20 mouse cellular contexts compared by ENCODE assay signal in genomic region chrX:52189094-52189493, GRCm38 (mm10). TPM values are rescaled to one million over a fixed set of nuclear protein-coding genes. Genes with fewer than 3 reads are reported as not detected.
DNase-seq lines count a peak whose midpoint lies in the region; ATAC-seq and TF ChIP-seq lines count a peak whose summit lies in the region.
"Had no signal": no experiment of that assay in that cellular context is flagged by ENCODE, and none has a peak within 500 bp of the region (broad histone marks: within the 10 kb centered on the region; RNA-seq: fewer than 3 reads in every experiment).

No protein-coding gene starts in this region.

- H3K9ac ChIP-seq in embryonic facial prominence, embryonic 14.5 days (ENCODE audit: low read depth, low read length), result no peak overlapping the region
- no peak overlapping the region for H3K9ac ChIP-seq in ES-Bruce4 (ENCODE audit: low read depth, poor library complexity, severe bottlenecking)
- H3K9ac ChIP-seq: embryonic facial prominence, embryonic 13.5 days; heart, embryonic 13.5 days; hindbrain, embryonic 15.5 days had no signal

- H3K36me3 ChIP-seq in embryonic facial prominence, embryonic 14.5 days (ENCODE audit: control insufficient read depth, insufficient read depth, low read length), result no peaks in the 10 kb centered on the region
- no peaks in the 10 kb centered on the region for H3K36me3 ChIP-seq in embryonic facial prominence, embryonic 10.5 days (replicated peaks)
- H3K36me3 ChIP-seq in heart, embryonic 10.5 days, result no peaks in the 10 kb centered on the region
- H3K36me3 ChIP-seq in ES-Bruce4 (ENCODE audit: control insufficient read depth, insufficient read depth, low read length, poor library complexity, severe bottlenecking), result no peaks in the 10 kb centered on the region
- H3K36me3 ChIP-seq: embryonic facial prominence, embryonic 13.5 days; heart, embryonic 13.5 days; hindbrain, embryonic 15.5 days had no signal

- no peak for TF ChIP-seq POLR2A in ES-Bruce4 (IDR thresholded peaks at IDR 0.05; ENCODE audit: insufficient read depth, low read length)

- TF ChIP-seq EP300 in ES-Bruce4 (IDR thresholded peaks at IDR 0.05; ENCODE audit: insufficient read depth, low read depth, low read length), result 0 out of 2 replicates have a peak, but pooled peaks have one; percentile 61

- peaks cover 8% of the 10 kb centered on the region for H3K27me3 ChIP-seq in embryonic facial prominence, embryonic 14.5 days (replicated peaks; ENCODE audit: control insufficient read depth, insufficient read depth, low read length)
- H3K27me3 ChIP-seq in embryonic facial prominence, embryonic 10.5 days (replicated peaks; ENCODE audit: low read depth, poor library complexity, severe bottlenecking), result peaks cover 70% of the 10 kb centered on the region
- peaks cover 4% of the 10 kb centered on the region; the same call in 1 of the 2 replicates for H3K27me3 ChIP-seq in heart, embryonic 10.5 days (ENCODE audit: insufficient read depth, poor library complexity, severe bottlenecking)
- H3K27me3 ChIP-seq in ES-Bruce4 (ENCODE audit: control insufficient read depth, insufficient read depth, low read length, poor library complexity, severe bottlenecking), result no peaks in the 10 kb centered on the region

- TF ChIP-seq CTCF in ES-Bruce4 (IDR thresholded peaks at IDR 0.05; ENCODE audit: low read depth, low read length), result no peak

- H3K4me3 ChIP-seq in embryonic facial prominence, embryonic 14.5 days (ENCODE audit: low read depth, low read length), result no peak overlapping the region
- H3K4me3 ChIP-seq in embryonic facial prominence, embryonic 10.5 days, result no peak overlapping the region
- H3K4me3 ChIP-seq in heart, embryonic 10.5 days, result no peak overlapping the region
- no peak overlapping the region for H3K4me3 ChIP-seq in ES-Bruce4 (ENCODE audit: low read depth, low read length)
- H3K4me3 ChIP-seq: embryonic facial prominence, embryonic 13.5 days; heart, embryonic 13.5 days; hindbrain, embryonic 15.5 days had no signal

- H3K27ac ChIP-seq in embryonic facial prominence, embryonic 14.5 days (replicated peaks; ENCODE audit: low read depth, low read length), result no peak overlapping the region
- no peak overlapping the region for H3K27ac ChIP-seq in embryonic facial prominence, embryonic 10.5 days (replicated peaks)
- H3K27ac ChIP-seq in heart, embryonic 10.5 days, result peak overlapping the region; percentile 4; the same call in 1 of the 2 replicates
- peak overlapping the region; percentile 21; the same call in 1 of the 2 replicates for H3K27ac ChIP-seq in ES-Bruce4 (ENCODE audit: insufficient read depth, low read length)
- H3K27ac ChIP-seq: embryonic facial prominence, embryonic 13.5 days; heart, embryonic 13.5 days; hindbrain, embryonic 15.5 days had no signal

- ATAC-seq in embryonic facial prominence, embryonic 14.5 days (ENCODE audit: low read depth), result no peak
- ATAC-seq: CD4-positive, CD25-positive, alpha-beta regulatory T cell, adult 4 months; intestine, embryonic 16.5 days had no signal

- no peak overlapping the region for H3K4me2 ChIP-seq in embryonic facial prominence, embryonic 14.5 days (ENCODE audit: low read depth, low read length)
- H3K4me2 ChIP-seq: embryonic facial prominence, embryonic 13.5 days; heart, embryonic 13.5 days; hindbrain, embryonic 15.5 days had no signal

- peak; percentile 14 for DNase-seq in embryonic facial prominence, embryonic 14.5 days (ENCODE audit: low spot score)
- DNase-seq in embryonic facial prominence, embryonic 10.5 days (ENCODE audit: low spot score), result no peak
- DNase-seq in heart, embryonic 10.5 days (ENCODE audit: low spot score), result no peak
- DNase-seq in heart, adult 11 months, result no peak
- DNase-seq in ZHBTc4 (ENCODE audit: low read depth, low spot score), result peak; percentile 86
- DNase-seq in ovary, postnatal 14 days (ENCODE audit: low spot score), result no peak
- DNase-seq in layer of hippocampus, postnatal 14 days (ENCODE audit: low spot score in 2 of 2), result no peak
- DNase-seq: adrenal gland, postnatal 10 days; B cell, adult 2 months; cerebellum, adult 11-12 months; cerebellum, adult 9-10 months; cerebellum, postnatal 25 days; gastrocnemius, postnatal 14 days; heart, postnatal 36 days had no signal

- WGBS in embryonic facial prominence, embryonic 14.5 days, result 28% methylated on average over 4 of the region's 4 CpGs
- 24% methylated on average over 4 of the region's 4 CpGs for WGBS in embryonic facial prominence, embryonic 10.5 days
- WGBS in heart, embryonic 10.5 days, result 16% methylated on average over 4 of the region's 4 CpGs

- no peaks in the 10 kb centered on the region for H3K4me1 ChIP-seq in embryonic facial prominence, embryonic 14.5 days (ENCODE audit: control insufficient read depth, insufficient read depth, low read length)
- H3K4me1 ChIP-seq in embryonic facial prominence, embryonic 10.5 days, result peaks cover 14% of the 10 kb centered on the region
- peaks cover 8% of the 10 kb centered on the region; the same call in 1 of the 2 replicates for H3K4me1 ChIP-seq in heart, embryonic 10.5 days
- H3K4me1 ChIP-seq in ES-Bruce4 (ENCODE audit: control insufficient read depth, insufficient read depth, low read length), result peaks cover 9% of the 10 kb centered on the region
- H3K4me1 ChIP-seq: hindbrain, embryonic 15.5 days had no signal

- H3K9me3 ChIP-seq in embryonic facial prominence, embryonic 14.5 days (ENCODE audit: control insufficient read depth, low read length), result no peaks in the 10 kb centered on the region
- no peaks in the 10 kb centered on the region for H3K9me3 ChIP-seq in embryonic facial prominence, embryonic 10.5 days
- H3K9me3 ChIP-seq in heart, embryonic 10.5 days, result no peaks in the 10 kb centered on the region
- no peaks in the 10 kb centered on the region for H3K9me3 ChIP-seq in ES-Bruce4 (replicated peaks; ENCODE audit: control insufficient read depth, insufficient read depth, low read length, poor library complexity, severe bottlenecking)
- H3K9me3 ChIP-seq: embryonic facial prominence, embryonic 13.5 days; heart, embryonic 13.5 days; hindbrain, embryonic 15.5 days had no signal

RNA-seq across cellular contexts. Expression of gene Gpc4, which starts 24.0 kb away (rescaled TPM):
- 67.0 and 68.1 TPM in 2 replicates for polyA plus RNA-seq in embryonic facial prominence, embryonic 14.5 days (2014; fragmentation: Nextera tagmentation; extraction: Ambion mirVana)
- polyA plus RNA-seq in embryonic facial prominence, embryonic 10.5 days (2016; fragmentation: Nextera tagmentation; extraction: Ambion mirVana), result 35.3 and 36.2 TPM in 2 replicates
- polyA plus RNA-seq in heart, embryonic 10.5 days (2016; fragmentation: Nextera tagmentation; extraction: Ambion mirVana), result 25.3 and 46.4 TPM in 2 replicates
- polyA plus RNA-seq in ES-Bruce4 (2011; ENCODE audit: insufficient read depth, insufficient read length, low read depth, missing spikeins), result 129 and 139 TPM in 2 replicates
- total RNA-seq in layer of hippocampus, postnatal 14 days (2021), result 10 to 100 TPM; 29.8 to 31.3 TPM
- polyA plus RNA-seq: CD4-positive, CD25-positive, alpha-beta regulatory T cell, adult 4 months had no signal

Comparison
In these comparisons a context has a peak if more than half of its experiments do, and no peak if none do; other contexts are left out.
1. DNase-seq: peak in embryonic facial prominence, embryonic 14.5 days (single experiment) and ZHBTc4 (single experiment); none in embryonic facial prominence, embryonic 10.5 days (single experiment), heart, embryonic 10.5 days (single experiment), heart, adult 11 months (single experiment), ovary, postnatal 14 days (single experiment) and layer of hippocampus, postnatal 14 days (0 of 2).
2. H3K27ac ChIP-seq: peak in heart, embryonic 10.5 days (single experiment) and ES-Bruce4 (single experiment); none in embryonic facial prominence, embryonic 14.5 days (single experiment) and embryonic facial prominence, embryonic 10.5 days (single experiment).